Mouse (Mus musculus): ENCODE measurements at regions not wholly inside any gene's neighbourhood (a gene's known extent, or its start where the extent isn't known, plus 50 kb on each side); places are given as distances from the start of the nearest gene placed in this dataset.

DNA sequence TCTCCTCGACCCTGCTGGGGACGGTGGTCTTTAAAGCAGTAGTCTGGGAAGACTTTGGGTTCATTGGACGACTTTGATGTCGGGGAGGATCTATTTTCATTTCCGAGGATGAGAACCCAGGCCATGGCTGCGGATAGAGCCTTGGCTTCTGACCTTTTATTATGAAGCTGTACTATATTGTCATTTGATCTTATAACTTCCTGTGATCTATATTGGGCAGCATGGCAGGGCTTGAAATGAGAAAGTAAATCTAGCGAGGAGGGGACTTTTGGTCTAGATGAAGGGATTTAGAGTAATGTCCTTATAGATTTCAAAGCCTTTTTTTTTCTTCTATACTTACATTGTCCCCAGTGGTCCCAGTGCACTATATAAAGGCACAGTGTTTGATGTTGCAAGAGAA is 172.8 kb upstream of the Stt3b start:
- Histone ChIP-seq H3K36me3 (ENCODE audit: inconsistent target) (no peaks in the 10 kb centered on the region), H3K4me3 (ENCODE audit: inconsistent target) (no peak overlapping the region), H3K79me2 (ENCODE audit: inconsistent target) (no peaks in the 10 kb centered on the region), H3K27ac (no peak overlapping the region)
- WGBS (ENCODE audit: missing documents): 98% methylated on average over 7 of the region's 7 CpGs

DNA sequence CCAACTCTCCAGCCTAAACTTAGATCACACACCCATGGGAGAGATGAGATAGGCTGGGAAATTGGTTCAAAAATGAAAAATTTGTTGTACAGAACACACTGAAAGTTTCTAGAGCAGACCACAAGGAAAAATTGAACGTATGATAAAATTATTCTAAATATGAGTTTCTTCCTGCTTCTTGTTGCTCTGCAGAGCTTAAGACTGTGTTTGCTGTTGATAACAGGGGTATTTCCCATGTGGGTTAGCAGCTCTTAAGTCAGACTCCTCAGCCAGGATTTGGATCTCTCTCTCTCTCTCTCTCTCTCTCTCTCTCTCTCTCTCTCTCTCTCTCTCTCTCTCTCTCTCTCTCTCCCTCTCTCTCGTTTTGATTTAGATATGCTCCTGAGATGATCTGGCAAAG is 173.5 kb upstream of the Stt3b start:
- Histone ChIP-seq H3K79me2 (ENCODE audit: inconsistent target) (no peaks in the 10 kb centered on the region), H3K27ac (no peak overlapping the region), H3K4me3 (ENCODE audit: inconsistent target) (no peak overlapping the region), H3K36me3 (ENCODE audit: inconsistent target) (no peaks in the 10 kb centered on the region)
- WGBS (ENCODE audit: missing documents): 56% methylated on average over 1 of the region's 2 CpGs

DNA sequence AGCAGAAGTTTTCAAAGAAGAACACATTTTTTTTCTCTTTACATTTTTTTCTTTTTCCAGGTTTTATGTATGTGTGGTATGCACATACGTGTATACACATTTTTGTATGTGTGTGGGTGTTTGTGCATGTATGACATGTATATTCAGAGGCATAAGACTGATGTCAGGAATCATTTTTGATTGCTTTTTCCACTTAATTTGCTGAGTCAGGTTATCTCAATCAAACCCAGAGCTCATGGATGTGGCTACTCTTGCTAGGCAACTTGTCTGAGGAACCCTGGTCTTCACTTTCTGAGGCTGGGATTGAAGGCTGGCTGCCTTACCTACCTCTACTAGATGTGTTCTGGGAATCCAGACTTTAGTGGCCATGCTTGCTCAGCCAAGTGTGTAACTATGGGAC is 174.2 kb upstream of the Stt3b start:
- H3K79me2 ChIP-seq (ENCODE audit: inconsistent target): no peaks in the 10 kb centered on the region
- 83% methylated on average over 1 of the region's 1 CpGs for WGBS (ENCODE audit: missing documents)
- H3K4me3 ChIP-seq (ENCODE audit: inconsistent target): no peak overlapping the region
- no peak overlapping the region for H3K27ac ChIP-seq
- no peaks in the 10 kb centered on the region for H3K36me3 ChIP-seq (ENCODE audit: inconsistent target)

DNA sequence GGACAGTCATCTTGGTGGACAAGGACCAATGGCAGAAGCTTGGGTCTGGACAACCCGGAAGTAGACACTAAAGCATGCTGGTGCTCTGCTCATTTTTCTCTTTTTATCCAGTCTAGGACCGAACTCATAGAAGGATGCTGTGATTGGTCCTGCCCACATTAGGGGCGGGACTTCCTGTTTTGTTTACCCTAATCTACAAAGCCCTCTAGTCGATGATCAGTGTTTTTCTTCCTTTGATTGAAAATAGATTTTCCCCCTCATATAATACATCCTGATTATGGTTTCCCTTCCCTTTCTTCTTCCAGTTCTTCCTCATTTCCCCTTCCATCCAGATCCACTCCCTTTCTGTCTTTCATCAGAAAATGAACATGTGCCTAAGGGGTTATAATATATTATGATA is 175.0 kb upstream of the Stt3b start:
- Histone ChIP-seq H3K36me3 (ENCODE audit: inconsistent target) (no peaks in the 10 kb centered on the region), H3K27ac (no peak overlapping the region), H3K79me2 (ENCODE audit: inconsistent target) (no peaks in the 10 kb centered on the region), H3K4me3 (ENCODE audit: inconsistent target) (no peak overlapping the region)
- WGBS (ENCODE audit: missing documents): 69% methylated on average over 4 of the region's 4 CpGs

DNA sequence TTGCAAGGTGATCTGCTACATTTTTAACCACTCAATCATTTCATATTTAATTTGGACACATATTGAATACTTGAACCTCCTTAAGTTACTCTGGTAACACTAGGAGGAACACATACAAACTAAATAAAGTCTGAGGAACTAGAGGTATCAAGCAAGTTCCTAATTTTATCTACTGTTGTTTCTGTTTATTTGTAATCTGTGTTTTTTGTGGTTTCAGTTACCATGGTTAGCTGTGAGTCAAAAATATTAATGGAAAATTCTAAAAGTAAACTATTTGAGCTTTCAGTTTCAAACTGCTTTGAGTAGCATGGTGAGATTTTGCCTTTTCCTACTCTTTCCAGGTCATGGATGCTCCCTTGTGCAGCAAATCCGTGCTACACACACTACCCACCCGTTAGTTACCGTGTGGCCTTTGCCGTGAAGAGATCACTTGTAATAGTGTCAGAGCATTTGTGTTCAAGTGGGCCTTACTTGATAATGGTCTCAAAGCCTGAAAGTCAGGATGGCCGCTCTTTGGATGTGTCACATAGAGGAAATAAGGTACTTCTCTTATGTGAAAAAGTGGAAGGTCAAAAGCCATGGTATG is 177.0 kb upstream of the Stt3b start:
- 97% methylated on average over 4 of the region's 5 CpGs for WGBS (ENCODE audit: missing documents)
- Histone ChIP-seq H3K79me2 (ENCODE audit: inconsistent target) (no peaks in the 10 kb centered on the region), H3K27ac (no peak overlapping the region), H3K4me3 (ENCODE audit: inconsistent target) (no peak overlapping the region), H3K36me3 (ENCODE audit: inconsistent target) (no peaks in the 10 kb centered on the region)

DNA sequence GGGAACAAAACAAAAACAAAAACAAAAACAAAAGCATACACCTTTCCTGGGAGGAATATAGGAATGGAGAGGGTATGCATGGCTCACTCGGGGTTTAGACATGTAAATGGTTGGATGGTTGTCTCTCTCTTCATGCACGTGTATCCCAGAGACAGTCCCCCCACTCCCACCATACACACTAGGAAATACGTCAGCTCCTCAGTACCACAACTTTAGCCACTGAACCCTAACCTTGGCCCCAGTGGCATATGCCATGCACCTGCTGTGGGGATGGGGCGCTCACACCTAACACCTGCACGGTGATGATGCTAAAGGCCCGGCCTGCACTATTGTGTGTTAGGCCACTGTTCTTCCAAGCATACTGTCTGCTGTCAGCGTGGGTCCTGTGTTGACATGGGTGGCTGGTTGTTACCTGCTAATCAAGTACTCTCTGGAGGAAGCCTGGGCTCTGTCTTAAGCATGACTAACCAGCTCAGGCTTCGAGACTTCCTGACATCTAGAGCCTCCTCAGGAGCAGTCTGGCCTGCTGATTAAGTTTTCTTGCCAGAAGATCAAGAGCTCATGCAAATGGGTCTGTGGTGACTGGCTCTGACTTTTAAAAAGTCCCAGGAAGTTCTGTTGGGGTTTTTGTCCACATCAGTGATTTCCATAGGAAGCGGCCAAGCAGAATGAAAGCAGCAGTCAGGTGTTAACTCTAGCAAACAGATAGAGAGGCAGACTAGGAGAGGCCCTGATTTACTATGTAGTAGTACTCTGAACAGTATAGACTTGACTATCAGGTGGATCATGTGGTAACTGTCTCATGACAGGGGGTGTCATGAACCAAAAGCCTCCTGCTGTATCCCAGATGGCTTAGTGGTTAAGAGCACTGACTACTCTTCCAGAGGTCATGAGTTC is 178.9 kb upstream of the Stt3b start:
- 90% methylated on average over 9 of the region's 9 CpGs for WGBS (ENCODE audit: missing documents)
- Histone ChIP-seq H3K36me3 (ENCODE audit: inconsistent target) (no peaks in the 10 kb centered on the region), H3K27ac (no peak overlapping the region), H3K79me2 (ENCODE audit: inconsistent target) (no peaks in the 10 kb centered on the region), H3K4me3 (ENCODE audit: inconsistent target) (no peak overlapping the region)

DNA sequence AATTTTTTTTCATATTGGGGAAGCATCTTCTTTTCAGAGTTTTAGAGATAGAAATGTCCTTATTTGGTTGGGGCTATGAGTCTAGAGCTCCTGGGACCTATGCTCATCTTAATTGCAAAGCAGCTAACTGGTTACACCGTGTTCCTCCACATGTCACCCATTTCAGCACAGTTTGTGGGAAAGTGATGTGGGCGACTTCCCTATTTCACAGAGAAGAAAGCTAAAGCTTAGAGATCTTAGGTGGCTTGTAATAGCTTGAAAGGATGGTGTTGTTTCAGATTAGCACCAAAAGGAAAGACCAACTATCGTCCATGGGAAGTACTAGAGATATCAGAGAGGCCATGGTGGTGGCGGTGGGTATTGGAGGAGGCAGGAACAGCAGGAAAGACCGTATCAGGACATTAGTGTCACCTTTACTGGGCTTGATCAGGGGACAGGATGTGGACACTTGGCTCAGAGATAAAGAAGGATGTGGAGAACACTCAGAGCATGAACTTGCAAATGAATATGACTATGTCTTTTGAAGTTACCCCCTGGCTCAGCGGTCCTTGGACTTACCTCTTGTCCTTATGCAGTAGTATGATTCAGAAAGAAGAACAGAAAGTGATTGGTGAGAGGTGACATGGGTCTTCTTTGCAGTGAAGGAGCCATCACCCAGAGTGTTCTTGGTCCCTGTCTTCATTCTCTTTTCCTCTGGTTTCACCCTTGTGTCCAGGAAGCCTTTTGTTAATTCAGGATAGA is 182.4 kb upstream of the Stt3b start:
- WGBS (ENCODE audit: missing documents): 7% methylated on average over 6 of the region's 6 CpGs
- Histone ChIP-seq H3K36me3 (ENCODE audit: inconsistent target) (no peaks in the 10 kb centered on the region), H3K79me2 (ENCODE audit: inconsistent target) (no peaks in the 10 kb centered on the region), H3K27ac (no peak overlapping the region), H3K4me3 (ENCODE audit: inconsistent target) (no peak overlapping the region)

DNA sequence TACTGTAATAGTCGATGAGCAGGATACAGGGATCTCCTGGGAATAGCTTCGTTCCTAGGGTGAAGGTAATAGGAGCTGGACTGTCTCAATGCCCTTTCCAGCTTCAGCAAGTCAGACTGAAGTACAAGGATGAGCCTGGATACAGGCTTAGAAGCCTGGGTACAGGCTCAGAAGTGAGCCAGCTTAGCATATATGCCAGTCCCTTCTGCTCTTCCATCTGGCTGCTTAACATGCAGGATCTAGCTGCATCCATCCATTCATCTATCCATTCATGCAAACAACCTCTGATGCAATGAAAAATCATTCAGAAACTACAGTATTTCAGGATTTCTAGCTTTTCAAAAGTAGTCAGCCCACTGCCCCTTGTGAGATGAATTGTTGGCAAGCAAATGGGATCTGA is 183.5 kb upstream of the Stt3b start:
- Histone ChIP-seq H3K27ac (no peak overlapping the region), H3K4me3 (ENCODE audit: inconsistent target) (no peak overlapping the region), H3K79me2 (ENCODE audit: inconsistent target) (no peaks in the 10 kb centered on the region), H3K36me3 (ENCODE audit: inconsistent target) (no peaks in the 10 kb centered on the region)
- WGBS (ENCODE audit: missing documents): 82% methylated on average over 2 of the region's 2 CpGs

DNA sequence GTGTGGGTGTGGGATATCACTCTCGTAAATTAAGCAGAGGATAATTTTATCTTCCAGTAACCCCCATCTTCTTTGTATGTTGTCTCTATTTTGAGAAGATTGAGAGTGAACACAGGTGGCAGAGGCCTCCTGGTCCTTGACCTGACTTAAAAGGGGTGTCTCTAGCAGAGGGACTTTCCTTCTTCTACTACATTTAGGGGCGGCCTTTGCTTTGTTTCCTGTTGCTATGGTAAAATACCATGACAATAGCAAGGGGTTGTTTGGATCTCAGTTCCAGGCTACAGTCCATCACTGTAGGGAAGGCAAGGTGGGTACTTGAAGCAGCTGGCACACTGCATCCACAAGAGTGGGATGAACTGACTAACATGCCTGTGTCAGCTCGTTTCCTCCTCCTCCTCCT is 189.3 kb upstream of the Stt3b start:
- H3K79me2 ChIP-seq (ENCODE audit: inconsistent target): no peaks in the 10 kb centered on the region
- no peaks in the 10 kb centered on the region for H3K36me3 ChIP-seq (ENCODE audit: inconsistent target)
- no peak overlapping the region for H3K4me3 ChIP-seq (ENCODE audit: inconsistent target)
- 90% methylated on average over 3 of the region's 3 CpGs for WGBS (ENCODE audit: missing documents)
- H3K27ac ChIP-seq: no peak overlapping the region

DNA sequence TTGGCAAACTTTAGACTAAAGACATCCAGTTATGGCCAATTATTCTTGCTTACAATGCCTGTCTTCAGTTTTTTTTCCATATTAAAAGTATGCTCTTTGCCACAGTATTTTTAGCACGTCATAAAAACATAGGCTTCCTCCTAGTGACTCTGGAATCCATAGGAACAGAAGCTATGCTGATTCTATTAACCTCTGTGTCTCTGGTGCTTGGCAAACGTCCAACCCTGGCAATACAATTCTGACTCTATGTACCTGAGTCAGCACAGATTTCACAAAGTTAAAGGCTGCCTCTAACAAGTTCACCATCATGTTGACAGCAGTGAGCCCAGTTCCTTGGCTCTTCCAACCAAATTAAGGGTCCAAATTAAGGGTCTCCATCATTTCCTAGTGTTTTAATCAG is 194.6 kb upstream of the Stt3b start:
- no peak overlapping the region for H3K4me3 ChIP-seq (ENCODE audit: inconsistent target)
- no peaks in the 10 kb centered on the region for H3K36me3 ChIP-seq (ENCODE audit: inconsistent target)
- 49% methylated on average over 2 of the region's 2 CpGs for WGBS (ENCODE audit: missing documents)
- H3K79me2 ChIP-seq (ENCODE audit: inconsistent target): no peaks in the 10 kb centered on the region
- H3K27ac ChIP-seq: no peak overlapping the region

DNA sequence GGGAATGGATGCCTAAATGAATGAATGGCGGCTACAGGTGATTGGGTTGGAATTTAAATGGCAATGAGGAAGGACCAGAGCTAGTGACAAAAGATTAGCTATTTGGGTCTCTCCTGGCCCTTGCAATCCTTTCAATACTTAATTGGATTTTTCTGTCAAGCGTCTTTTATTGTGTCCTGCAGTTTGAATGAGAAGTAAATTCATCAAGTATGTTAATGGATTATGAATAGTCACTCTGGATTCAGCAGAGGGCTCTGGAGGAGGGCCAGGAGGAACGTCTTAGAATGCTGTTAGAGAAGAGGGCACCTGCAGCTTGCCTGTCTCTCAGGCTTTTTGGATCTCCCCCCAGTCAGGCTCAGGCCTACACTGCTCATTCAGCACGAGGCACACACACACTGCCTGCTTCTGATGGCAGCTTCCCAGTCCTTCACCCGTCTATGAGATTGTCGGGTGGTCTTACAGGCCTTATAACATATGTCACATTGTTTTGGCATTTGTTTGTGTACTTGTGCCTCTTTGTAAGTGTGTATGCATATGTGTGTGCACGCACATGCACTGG is 197.0 kb upstream of the Stt3b start:
- H3K79me2 ChIP-seq (ENCODE audit: inconsistent target): no peaks in the 10 kb centered on the region
- H3K27ac ChIP-seq: no peak overlapping the region
- WGBS (ENCODE audit: missing documents): 87% methylated on average over 7 of the region's 7 CpGs
- H3K36me3 ChIP-seq (ENCODE audit: inconsistent target): no peaks in the 10 kb centered on the region
- H3K4me3 ChIP-seq (ENCODE audit: inconsistent target): no peak overlapping the region

DNA sequence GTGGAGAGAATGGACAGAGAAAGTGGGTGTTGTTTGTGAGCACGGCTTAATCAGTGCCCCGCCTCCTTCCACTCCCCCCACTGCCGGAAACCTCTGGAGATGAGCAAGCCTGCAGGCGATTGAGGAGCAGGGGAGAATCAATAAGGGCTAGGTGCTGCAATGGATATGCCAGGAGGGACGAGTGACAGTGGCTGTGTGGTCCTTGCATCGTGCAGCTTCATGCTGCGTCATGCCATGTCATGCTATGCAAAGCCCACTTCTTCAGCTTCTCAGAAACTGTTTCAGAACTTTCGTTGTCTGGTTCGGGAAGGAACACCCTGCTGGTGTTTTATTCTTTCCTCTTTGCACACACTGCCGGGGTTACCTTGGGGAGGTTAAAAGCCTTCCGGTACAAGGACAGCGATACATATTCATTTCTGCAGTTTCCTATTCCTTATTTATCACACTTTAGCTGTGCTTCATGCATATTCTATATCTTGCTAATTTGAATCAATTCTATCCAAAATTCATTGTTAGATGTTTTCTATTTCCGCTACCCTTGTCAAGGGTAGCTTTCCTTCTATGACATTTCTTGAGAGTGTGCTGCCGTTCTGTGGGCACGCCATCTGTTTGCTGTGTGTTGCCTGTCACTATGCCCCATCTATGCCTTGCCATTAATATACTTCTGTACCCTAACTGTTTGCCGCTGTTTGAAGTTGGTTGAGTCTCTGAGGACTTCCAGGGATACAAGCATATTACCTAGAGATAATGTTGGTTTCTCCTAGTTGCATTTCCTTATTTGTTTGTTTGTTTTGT is 202.8 kb upstream of the Stt3b start:
- no peaks in the 10 kb centered on the region for H3K36me3 ChIP-seq (ENCODE audit: inconsistent target)
- no peaks in the 10 kb centered on the region for H3K79me2 ChIP-seq (ENCODE audit: inconsistent target)
- no peak overlapping the region for H3K4me3 ChIP-seq (ENCODE audit: inconsistent target)
- no peak overlapping the region for H3K27ac ChIP-seq
- WGBS (ENCODE audit: missing documents): 42% methylated on average over 16 of the region's 16 CpGs

DNA sequence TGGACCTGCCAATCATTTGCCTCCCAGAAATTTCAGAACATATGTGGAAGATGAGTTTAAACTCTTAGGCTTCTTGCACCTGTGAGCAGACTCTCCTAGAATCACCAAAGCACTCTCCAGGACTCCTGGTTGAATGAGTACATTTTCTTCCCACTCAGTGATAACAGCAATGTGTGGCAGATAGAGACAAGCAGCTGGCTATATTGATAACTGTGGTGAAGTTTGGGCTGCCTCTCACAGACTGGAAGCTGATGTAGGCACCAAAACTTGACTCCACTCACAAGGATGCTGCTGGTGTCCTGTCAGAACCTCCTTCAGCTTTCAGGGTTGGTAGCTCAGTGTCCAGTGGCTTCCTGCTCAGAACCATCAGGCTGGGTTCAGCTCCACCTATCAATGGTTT is 207.7 kb upstream of the Stt3b start:
- no peaks in the 10 kb centered on the region for H3K36me3 ChIP-seq (ENCODE audit: inconsistent target)
- H3K27ac ChIP-seq: no peak overlapping the region
- H3K4me3 ChIP-seq (ENCODE audit: inconsistent target): no peak overlapping the region
- H3K79me2 ChIP-seq (ENCODE audit: inconsistent target): no peaks in the 10 kb centered on the region

DNA sequence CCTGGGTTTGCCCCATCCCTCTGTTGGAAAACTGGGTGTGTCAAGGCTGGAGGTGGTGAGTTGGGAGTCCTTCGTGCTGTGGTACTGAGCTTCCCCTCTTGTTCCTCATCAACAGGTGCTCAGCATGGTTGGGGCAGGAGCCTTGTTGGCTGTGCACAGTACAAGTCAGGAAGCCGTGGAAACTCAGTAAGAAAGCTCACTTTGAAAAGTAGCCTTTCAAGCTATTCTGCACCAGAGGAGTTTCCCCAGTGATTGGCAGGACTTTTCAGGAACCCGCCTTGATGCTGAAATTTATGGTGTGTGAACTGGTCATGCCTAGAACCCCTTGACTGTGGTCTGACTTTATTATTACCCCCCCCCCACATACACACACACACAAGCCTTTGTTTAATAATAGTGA is 213.9 kb upstream of the Stt3b start:
- H3K36me3 ChIP-seq (ENCODE audit: inconsistent target): no peaks in the 10 kb centered on the region
- no peaks in the 10 kb centered on the region for H3K79me2 ChIP-seq (ENCODE audit: inconsistent target)
- no peak overlapping the region for H3K27ac ChIP-seq
- WGBS (ENCODE audit: missing documents): 53% methylated on average over 3 of the region's 3 CpGs
- H3K4me3 ChIP-seq (ENCODE audit: inconsistent target): no peak overlapping the region

All from macrophage (primary cell).